Mouse (Mus musculus) c-Kit-positive CD71-negative TER-119-negative erythroid progenitor cells, embryonic 14.5 days (primary cell): Measurements from ENCODE around the gene Tnpo1.

ENCODE experiments used
- DNase-seq: peaks from one replicate; pipeline ENCODE4 v3.0.0-alpha.2; 2013; ENCODE audit warnings: low read depth

The Tnpo1 gene

DNA sequence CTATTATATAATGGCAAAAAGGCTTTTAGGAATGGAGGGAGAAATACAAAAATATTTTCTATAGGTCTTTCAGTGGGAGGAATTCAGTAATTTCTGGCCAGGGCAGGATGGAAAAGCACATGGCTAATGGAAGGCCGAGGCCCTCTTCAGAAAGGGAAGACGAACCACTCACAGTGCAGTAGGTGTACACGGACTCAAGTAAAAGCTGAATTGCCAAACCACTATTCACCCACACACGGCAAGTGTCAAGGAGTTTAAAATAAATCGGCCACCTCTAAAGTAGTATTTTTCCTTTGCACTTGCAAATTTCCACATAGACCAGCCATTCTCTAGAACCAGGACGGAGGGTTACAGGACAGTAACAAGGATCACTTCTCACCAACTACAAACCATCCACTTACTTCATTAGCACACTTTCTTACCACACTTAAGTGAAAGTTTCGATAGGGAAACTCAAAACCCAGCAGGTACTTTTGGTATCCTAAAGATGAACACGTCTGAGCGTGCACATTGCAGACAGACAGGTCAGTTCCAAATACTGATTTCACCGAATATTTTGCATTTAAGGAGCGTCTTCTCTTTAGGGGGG, 1.2 kb downstream of the Tnpo1 start:
- no peak for DNase-seq

DNA sequence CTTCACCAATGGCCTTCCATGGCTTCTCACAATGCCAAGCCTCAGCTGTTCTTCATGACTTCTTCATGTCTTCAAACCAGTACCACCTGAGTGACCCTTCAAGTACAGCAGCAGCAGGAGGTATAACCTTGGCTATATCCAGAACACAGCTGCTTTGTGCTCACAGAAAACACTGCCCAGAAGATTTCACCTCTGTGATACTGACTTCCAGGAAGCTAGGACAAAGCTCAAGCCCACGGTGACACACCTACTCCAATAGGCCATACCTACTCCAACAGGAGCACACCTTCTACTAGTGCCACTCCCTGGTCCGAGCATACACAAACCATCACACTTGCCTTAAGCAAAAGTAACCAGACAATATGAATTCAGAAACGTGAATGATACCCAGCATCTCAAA, 3.4 kb downstream of the Tnpo1 start:
- DNase-seq = no peak

DNA sequence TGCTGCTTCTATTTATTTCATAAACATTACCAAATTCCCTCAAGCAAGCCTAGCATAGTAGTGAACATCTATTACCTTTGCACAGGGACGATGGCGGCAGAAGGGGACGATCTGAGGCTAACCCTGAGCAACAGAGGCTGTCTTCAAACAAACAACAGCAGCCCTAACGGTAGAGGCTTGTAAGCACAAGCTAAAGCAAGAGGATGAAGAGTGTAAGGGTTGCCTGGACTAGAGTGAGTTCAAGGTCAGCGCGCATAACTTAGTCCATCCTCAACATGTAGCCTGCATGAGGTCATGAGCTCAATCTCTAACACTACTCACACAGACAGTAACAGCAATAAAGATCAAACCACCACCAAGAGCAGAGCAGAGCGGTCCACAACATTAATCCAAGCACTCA, 4.9 kb downstream of the Tnpo1 start:
- no peak for DNase-seq

DNA sequence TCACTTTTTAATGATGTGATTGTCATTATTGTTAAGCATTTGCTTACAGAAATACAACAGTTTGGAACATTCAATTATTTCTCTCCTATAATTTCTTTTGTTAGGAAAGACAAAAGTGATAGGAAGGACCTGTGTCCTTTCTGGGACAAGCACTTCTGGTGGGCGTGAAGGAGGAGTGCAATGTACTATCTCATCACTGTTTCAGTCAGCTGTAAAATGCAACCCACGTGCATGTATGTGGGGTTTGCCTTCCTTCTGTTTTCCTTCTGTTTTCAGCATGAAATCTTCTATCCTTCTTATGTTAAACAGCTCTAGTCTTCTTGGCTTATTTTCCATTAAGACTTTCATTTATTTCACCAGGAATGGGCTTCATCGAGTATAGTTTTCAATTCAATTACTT, 5.9 kb downstream of the Tnpo1 start:
- no peak for DNase-seq

DNA sequence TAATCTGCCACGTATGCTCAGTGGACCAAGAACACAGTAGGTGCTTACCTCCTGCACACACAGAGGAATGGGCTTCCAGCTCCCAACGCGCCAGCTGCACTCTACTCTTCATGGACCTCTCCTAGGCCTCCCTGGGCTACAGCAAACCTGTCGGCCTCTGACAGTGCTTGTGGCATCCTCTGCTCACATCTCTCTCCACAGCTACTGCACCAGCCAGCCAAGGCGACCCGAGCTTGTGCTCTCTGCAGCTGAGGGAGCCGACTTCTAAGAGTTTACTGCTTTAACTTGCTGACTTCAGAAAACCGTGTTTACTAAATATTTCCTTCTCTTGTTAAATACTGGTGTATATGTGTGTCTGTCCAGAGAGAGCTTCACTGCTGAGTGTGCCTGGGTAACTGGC, 6.5 kb downstream of the Tnpo1 start:
- no peak for DNase-seq

DNA sequence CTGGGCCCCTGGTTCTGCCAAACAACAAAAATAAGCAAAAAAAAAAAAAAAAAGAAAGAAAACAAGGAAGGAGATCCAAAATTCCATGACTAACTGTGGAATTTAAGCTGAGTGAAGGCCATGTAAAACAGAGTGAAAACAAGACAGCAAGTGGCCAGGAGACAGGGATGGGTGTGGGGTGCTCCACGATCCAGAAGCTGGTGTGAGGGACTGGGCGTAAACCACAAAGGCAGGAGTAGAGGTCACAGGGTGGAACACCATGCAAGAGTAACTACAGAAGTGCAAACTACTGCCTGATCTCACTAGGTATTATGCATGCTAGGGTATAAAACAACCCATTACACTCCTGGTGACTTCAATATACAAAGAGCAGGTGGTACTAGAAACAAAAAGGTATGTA, 8.3 kb downstream of the Tnpo1 start:
- no peak for DNase-seq

DNA sequence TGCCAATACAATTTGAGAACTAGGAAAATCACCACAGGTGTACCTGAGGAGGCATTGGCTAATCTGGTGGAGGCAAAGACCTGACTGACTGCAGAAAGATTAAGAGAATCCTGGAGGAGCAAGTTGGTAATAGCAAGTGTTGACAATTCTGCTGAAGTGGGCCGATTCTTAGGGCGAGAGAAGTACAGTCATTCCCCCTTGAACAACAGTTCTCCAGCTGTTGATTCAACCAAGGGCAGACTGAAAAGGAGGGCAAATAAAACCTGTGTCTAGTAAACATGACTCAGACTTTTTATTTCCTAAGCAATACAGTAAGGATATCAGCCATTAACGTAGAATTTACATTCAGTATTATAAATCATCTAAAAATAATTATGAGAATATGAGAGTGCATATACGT, 10.6 kb downstream of the Tnpo1 start:
- no peak for DNase-seq

DNA sequence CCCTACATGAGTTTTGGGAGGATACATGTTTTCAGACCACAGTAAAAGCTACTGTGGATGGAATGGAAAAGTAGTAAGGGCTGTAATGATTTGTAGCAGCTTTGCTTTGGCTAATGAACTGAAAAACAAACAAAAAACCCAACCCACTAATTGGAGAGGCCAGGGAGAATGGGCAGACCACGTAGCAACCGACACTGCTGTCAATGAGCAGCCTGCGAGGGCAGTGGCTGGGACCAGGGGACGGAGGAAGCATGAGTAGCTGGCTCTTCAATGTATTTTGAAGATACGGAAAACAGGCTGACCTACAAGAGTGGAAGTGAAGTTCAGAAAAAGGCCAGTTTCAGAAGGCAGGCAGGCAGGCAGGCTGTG, 11.4 kb downstream of the Tnpo1 start:
- no peak for DNase-seq

DNA sequence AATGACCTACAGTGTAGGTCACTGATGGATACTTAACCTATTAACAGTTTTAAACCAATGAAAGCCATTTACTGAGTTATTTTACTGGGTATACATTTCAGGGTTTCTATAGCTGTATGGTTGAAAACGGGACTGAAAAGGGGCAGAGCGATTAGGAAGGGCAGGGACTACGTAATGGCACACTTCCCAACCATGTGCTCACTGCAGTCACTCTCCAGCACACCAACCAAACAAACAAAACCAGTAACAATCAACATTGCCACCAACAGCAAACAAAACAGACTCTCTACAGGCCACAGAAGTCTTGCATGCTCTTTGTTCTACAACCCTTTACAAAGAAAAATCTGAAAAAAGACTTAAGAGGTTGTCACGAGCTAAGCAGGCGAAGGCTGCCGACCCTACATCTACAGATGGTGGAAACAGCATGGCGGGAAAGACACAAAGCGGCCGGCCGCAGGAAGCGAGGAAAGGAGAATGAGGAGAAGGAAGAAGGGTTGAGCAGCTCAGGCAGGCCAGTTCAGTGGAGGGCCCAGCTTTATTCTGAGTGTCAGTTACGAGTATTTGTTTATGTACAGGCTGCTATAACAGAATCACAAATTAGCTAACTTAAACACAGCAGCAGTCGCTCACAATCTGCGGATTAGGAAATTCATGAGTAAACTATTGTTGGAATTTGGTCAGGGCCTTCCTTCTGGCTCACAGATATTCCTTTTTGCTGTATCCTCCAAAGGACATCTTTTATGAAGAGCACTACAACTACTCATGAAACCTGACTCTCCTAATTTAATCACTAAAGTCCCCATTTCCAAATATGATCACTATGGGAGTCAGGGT, 12.0 kb downstream of the Tnpo1 start:
- no peak for DNase-seq

DNA sequence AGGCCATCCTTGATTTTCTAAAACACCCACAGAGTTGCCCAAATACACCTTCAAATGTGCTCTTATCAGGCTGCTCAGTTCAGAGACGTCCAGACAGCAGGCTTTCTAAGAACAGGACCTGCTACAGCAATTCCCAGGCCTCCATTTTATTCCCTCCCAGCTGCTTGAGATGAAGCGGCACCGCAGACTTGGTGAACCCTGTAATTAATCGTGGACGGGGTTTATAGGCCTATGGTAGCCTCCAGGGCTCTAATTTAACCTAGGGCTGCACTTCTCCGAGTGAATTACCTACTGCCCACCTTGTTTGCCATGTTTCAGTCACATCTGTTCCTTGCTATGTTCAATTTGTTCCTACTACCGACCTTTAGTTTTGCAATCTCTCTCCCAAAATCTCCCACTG, 13.0 kb downstream of the Tnpo1 start:
- no peak for DNase-seq

DNA sequence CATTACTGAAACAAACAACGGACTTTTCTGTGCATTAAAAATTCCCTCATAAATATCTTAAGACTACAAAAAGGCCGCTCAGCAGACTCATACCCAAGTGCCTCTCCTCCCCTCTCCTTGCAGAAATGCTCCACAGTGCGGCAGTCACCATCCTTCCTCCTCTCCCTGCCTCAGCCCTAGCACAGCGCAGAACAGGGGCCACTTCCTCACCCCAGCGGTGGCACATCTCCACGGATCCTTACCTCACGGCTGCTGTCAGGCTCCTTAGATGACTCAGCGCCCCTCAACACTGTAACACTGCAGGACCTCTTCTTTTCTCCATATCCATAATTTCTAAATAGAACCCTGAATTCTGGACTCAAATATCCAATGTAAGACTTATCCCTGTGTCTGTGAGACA, 13.6 kb downstream of the Tnpo1 start:
- DNase-seq = no peak

DNA sequence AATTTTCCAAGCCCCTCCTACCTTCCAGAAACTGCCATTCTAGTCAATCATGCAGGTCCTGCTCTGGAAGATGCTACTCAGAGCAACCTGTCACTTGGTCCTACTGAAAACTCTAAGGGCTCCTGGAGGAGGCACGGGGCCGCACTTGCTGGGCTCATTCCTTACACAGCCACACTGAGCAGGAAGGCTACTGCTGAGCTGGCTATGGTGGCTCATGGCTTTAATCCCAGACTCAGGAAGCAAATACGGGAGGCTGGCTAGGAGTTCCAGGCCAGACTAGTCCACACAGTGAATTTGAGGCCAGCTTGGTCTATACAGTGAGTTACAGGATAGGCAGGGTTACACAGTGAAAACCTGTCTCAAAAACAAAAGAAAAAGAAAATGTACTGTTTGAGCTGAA, 15.4 kb downstream of the Tnpo1 start:
- no peak for DNase-seq

DNA sequence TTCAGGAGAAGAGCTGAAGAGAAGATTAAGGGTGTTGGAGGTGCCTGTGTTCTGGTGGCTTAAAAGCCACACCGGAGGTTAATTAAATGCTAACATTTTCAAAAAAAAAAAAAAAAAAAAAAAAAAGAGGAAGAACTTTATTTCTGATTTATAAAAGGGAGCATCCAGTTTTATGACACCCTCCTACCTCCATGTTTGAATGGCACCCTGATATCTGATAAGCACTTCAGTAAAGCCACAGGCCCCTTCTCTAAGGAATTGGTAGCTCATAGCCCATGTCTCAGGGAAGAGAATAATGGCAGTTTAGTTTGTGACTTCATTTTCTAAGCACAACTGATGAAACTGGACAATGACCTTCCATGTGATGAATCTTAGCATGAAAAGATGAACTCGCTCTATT, 21.6 kb downstream of the Tnpo1 start:
- DNase-seq = no peak

DNA sequence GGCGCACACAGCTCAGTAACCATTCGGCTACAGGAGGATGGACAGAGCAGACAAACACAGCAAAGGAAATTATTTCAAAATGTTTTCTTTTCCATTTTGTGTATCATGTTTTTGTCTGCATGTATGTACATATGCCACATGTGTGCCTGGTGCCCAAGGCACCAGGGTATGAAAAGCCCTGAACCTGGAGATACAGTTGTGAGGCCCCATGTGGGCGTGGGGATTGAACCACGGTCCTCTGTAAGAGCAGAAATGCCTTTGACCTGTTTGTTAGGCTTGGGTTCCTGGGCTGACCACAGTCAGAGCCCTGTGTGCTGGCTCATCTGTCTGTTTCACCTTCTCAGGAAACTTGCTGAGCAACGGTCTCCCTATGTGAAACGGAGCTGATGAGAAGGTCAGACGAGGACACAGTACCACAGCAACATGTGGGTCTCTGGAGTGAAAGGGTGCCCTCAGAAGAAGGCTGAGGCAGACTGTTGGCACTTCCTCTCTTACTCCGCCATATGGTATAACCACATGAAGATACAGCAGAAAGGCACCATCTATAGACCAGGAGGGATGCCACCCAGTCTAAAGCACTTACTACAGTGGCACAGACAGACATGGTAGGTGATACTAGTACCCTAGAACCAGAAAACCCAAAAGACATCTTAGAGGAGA, 23.7 kb downstream of the Tnpo1 start:
- no peak for DNase-seq

DNA sequence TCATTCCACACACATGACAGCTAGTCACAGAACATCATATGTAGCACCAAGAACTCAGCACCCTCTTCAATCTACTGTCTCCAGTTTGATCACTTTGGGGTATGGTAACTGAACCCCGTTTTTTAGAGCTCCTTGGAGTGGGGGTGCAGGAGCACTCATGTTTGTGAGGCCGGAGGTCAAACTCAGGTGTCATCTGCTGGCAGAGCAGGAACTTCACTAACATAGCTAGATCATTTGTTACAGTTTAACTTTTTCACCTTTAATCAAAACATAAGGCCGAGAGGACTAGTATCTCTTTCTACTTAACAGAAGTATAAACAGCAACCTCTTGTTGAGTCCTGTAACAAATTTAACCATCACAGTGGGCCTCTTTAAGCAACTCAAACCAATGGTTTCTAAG, 26.6 kb downstream of the Tnpo1 start:
- DNase-seq = no peak

DNA sequence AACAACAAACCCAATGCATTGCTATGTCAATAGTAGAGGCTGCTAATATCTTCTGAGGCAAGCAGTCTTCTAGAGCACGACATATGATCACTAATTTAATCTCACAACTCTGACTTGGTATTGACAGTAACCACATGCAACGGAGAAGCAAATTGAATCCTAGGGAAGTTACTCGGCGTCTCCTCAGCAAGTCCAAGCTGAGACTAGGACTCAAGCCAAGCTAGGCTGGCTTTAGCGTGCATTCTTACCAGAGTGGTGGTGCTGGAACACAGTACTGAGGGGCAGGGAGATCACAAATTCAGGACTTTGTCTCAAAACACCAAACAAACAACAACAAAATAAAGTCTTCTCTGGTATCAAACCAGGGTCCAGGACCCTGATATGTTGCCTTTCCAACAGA, 28.6 kb downstream of the Tnpo1 start:
- no peak for DNase-seq

DNA sequence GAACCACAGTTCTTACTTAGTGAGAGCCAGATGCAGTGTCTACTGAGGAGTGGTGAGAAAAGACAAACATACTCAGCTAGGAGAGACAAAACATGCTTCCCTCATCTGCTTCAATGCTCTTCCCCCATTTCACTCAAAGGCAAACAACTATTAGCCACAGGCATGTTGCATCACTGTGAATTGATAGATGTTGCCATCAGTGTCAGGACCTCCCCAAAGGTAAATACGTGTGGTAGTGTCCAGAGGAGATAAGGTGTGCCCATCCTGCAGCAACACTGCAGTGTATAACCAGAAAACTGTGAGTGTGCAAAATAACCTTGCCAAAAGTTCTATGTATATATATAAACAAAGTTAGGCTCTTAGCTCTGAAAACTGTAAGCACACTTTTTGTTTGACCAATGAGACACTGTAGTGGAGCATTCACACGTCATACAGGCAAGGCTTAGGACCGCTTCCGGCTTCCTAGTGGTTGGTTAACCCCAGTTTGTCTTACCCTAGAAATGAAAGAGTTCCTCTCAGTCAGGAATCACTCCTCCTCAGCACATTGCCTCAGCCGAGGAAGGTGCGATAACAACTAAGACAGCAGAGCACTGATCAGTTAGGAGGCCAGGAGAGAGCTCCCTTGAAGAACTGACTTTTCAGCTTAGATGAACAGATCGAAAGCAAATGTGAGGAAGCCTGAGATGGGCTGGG, 29.6 kb downstream of the Tnpo1 start:
- DNase-seq = no peak

DNA sequence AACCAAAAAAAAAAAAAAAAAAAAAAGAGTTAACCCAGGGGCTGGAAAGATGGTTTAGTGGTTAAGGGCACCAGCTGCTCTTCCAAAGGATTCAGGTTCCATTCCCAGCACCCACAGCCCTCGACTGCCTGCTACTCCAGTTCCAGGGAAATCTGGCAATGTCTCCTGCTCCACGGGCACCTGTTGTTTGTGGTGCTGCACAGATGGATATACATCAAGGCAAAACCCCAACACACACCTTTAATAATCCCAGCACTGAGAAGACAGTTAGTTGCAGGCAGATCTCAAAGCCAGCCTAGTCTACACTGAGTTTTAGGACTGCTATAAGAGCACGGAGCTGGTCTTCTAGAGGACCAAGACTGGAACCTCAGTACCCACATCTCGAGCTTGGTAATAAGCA, 30.2 kb downstream of the Tnpo1 start:
- DNase-seq = no peak

DNA sequence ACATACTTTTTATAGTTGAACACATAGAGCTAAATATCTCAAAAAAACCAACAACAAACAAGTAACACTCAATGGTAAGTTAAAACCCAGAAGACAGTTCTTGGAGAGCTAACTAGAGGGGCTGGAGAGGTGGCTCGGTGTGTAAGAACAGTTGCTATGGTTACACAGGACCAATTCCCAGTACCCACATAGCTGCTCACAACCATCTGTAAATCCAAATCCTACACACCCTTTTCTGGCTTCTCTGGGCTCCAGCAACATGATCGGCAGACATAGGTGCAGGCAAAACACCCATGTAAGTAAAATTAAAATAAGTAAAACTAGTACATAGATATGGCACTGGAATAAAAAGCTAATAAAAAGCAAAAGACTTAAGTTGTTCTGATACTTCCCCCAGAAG, 31.3 kb downstream of the Tnpo1 start:
- DNase-seq = no peak

DNA sequence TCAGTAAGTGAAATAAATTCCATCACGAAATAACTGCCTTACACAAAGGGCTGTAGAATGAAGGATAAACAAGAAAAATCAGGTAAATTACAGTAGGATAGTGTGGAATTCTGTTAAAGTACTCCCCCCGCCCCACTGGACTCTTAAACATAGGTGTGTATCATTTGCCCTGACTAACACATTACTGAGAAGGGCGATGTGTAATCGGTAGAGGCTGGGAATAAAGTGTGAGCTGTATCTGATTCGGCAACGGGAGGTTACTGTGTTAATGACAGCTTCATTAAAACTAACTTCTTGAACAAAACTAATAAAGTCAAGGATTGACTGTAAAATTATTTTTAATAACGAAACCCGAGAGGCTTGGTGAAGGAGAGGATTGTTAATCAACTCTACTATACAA, 34.7 kb downstream of the Tnpo1 start:
- DNase-seq = no peak

DNA sequence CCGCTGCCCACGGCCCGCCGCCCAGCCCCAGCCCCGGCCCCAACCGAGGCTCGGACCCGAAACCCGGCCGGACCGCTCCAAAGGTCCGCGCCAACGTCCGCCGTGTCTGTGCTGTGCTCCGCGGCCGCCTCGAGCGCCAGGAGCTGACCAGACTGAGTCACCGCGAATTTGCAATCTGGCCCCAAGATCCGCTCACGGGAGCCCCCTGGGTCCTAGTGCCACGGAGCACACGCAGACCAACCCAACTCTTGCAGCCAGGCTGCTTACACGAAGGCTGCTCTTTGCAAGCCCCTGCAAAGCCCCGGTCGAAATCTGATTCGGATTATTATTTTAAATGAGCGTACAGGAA, 35.3 kb downstream of the Tnpo1 start:
- peak; percentile 71 for DNase-seq

DNA sequence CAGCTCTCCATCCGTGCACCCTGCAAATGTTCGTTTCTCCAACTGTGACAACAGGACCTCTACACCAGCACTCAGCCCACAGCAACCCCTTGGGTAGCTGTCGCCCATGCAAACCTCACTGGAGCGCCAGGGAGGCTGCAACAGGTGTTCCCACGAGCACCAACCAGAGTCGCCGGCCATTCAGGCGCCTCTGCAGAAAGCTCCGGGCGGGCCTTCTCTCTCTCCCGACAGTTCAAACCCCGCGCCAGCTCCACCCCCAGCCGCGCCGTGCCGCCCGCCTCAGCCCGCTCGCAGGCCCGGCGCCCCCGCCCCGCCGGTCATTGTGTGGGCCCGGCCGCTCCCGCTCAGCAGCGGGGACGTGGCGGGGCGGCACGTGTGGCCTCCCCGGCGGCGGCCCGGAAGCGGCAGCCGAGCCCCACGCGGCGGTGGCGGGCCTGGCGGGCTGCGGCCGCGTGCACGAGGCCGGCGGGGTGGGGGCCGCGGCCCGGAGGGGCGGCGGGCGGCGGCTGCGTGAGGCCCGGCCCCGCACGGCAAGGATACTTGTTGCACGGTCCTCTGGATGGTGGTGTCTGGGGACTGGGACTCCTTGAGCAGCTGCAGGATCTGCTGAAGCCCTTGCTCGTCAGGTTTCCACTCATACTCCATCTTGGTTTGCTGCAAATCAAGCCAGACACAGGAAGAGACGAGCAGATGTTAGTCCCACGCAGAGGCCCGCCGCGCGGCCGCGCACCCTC, 35.9 kb downstream of the Tnpo1 start:
- no peak for DNase-seq
